Mouse (Mus musculus): Measurements from ENCODE around the gene Grik1. TPM values are rescaled to one million over a fixed set of nuclear protein-coding genes. Genes with fewer than 3 reads are reported as not detected.

The Grik1 gene
- polyA plus RNA-seq, 1 experiment from 2014 or later, result 1.8 TPM

DNA sequence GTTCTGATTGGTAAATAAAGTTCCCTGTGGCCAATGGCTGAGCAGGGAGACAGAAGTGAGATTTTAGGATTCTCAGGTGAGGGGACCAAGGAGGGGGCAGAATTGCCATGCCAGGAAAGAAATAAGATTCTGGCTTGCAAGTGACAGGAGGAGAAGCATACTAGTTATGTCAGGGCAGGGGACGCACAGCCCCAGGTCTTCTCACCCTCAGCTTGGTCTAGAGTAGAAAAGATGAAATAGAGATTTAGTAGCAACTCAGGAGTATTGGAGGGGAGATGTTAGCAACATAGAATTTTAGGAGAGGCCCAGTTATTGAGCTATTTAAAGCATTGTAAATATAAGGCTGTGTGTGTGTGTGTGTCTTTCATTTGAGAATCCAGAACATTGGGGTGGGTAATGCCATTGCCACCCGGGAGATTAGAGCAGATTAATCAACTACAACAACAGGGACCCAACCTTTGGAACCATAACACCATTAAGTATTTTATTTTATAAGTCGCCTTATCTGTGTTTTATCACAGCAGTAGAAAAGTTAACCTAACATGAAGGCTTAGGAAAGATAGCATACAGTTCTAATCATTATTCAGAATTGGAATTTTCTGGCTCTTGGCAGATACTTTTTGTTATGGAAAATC lies 436.5 kb downstream of the Grik1 start:
- H3K27ac ChIP-seq (ENCODE audit: low read depth, low read length), result no peak overlapping the region
- no peak overlapping the region for H3K4me2 ChIP-seq (ENCODE audit: low read depth, low read length, severe bottlenecking)
- H3K4me3 ChIP-seq (ENCODE audit: low read depth, low read length), result no peak overlapping the region
- H3K27me3 ChIP-seq (ENCODE audit: control insufficient read depth, insufficient read depth, low read length), result no peaks in the 10 kb centered on the region
- no peak for ATAC-seq (replicated peaks; ENCODE audit: low FRiP score)
- WGBS, result 93% methylated on average over 3 of the region's 3 CpGs
- no peak for DNase-seq (ENCODE audit: low spot score)
- no peaks in the 10 kb centered on the region for H3K36me3 ChIP-seq (ENCODE audit: control insufficient read depth, insufficient read depth, low read length)
- no peak overlapping the region for H3K9ac ChIP-seq (ENCODE audit: low read length)
- no peaks in the 10 kb centered on the region for H3K4me1 ChIP-seq (replicated peaks; ENCODE audit: control insufficient read depth, insufficient read depth, low read length)
- H3K9me3 ChIP-seq (ENCODE audit: control insufficient read depth, low read length), result no peaks in the 10 kb centered on the region

DNA sequence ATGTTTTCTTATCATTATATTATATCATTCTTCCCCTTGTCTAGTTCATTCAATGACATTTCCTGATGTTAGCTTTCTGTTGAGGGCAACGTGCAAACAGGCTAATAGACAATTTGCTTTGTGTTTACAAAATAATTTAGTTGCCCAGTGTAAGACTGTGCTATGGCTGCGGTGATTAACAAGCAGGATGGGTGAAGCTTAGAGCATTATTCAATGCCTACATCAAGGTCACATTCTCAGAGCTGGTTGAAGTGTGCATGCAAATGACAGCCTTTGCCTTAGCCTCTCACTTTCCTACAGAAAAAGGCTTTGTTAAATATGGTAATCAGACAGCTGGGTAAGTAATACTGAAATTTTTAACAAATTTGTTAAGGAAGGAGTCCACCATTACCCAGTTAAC lies 438.5 kb downstream of the Grik1 start:
- Histone ChIP-seq H3K4me2 (ENCODE audit: low read depth, low read length, severe bottlenecking) (no peak overlapping the region), H3K27ac (ENCODE audit: low read depth, low read length) (no peak overlapping the region), H3K4me3 (ENCODE audit: low read depth, low read length) (no peak overlapping the region), H3K9ac (ENCODE audit: low read length) (no peak overlapping the region), H3K36me3 (ENCODE audit: control insufficient read depth, insufficient read depth, low read length) (no peaks in the 10 kb centered on the region), H3K9me3 (ENCODE audit: control insufficient read depth, low read length) (no peaks in the 10 kb centered on the region), H3K4me1 (replicated peaks; ENCODE audit: control insufficient read depth, insufficient read depth, low read length) (no peaks in the 10 kb centered on the region), H3K27me3 (ENCODE audit: control insufficient read depth, insufficient read depth, low read length) (no peaks in the 10 kb centered on the region)
- 55% methylated on average over 2 of the region's 2 CpGs for WGBS
- peak; percentile 78 for ATAC-seq (replicated peaks; ENCODE audit: low FRiP score)
- no peak for DNase-seq (ENCODE audit: low spot score)

DNA sequence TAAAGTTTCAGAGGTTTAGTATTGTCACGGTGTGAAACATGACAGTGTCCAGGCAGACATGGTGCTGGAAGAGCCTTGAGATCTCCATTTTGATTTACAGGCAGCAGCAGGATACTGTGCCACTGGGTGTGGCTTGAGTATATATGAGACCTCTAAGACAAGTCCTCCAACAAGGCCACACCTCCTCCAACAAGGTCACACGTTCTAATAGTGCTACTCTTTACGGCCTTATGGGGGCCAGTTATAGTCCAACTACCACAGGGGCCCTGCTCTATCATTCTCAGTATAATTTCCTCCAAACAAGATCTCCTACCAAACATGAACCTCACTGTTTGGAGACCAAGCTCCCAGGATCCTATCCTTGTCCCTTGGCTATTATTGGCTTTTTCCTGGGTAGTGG lies 441.3 kb downstream of the Grik1 start:
- no peaks in the 10 kb centered on the region for H3K36me3 ChIP-seq (ENCODE audit: control insufficient read depth, insufficient read depth, low read length)
- no peak overlapping the region for H3K9ac ChIP-seq (ENCODE audit: low read length)
- no peak overlapping the region for H3K27ac ChIP-seq (ENCODE audit: low read depth, low read length)
- DNase-seq (ENCODE audit: low spot score), result no peak
- no peaks in the 10 kb centered on the region for H3K9me3 ChIP-seq (ENCODE audit: control insufficient read depth, low read length)
- no peaks in the 10 kb centered on the region for H3K4me1 ChIP-seq (replicated peaks; ENCODE audit: control insufficient read depth, insufficient read depth, low read length)
- H3K27me3 ChIP-seq (ENCODE audit: control insufficient read depth, insufficient read depth, low read length), result no peaks in the 10 kb centered on the region
- ATAC-seq (replicated peaks; ENCODE audit: low FRiP score), result no peak
- no peak overlapping the region for H3K4me2 ChIP-seq (ENCODE audit: low read depth, low read length, severe bottlenecking)
- 91% methylated on average over 3 of the region's 3 CpGs for WGBS
- no peak overlapping the region for H3K4me3 ChIP-seq (ENCODE audit: low read depth, low read length)

Other genes starting within 250 kb of the Grik1 start
- not detected in 2 replicates for gene Cldn17, start 216.7 kb upstream of the Grik1 start, polyA plus RNA-seq (2014; fragmentation: Nextera tagmentation; extraction: Ambion mirVana)